In the genomic region with DNA sequence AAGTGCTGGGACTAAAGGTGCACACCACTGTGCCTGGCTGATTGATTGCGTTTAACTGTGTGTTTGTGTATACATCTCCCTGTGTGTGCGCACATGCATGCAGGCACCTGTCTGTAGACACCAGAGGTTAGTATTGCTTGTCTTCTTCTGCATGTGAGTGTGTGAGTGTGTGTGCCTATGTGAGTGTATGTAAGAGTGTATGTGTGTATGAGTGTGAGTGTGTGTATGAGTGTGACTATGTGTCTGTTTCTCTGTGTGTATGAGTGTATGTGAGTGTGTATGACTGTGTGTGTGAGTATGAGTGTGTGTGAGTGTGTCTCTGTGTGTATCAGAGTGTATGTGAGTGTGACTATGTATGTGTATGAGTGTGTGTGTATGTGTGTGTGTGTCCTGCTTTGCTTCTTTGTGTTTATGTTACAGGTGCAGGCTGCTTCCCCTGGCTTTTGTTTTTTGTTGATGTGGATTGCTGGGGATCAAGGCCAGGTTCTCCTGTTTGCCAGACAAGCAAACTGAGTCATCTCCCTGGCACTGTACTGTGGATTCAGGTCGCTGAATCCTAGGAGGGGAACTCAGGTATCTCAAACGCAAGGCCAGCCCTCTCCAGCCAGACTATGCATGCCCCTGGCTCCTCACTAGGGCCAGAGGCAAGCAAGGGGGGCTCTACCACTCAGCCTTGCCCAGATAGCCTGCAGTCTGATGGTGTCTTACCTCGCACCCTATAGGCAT, we compare ENCODE assay signal across 14 mouse cellular contexts. TPM values are rescaled to one million over a fixed set of nuclear protein-coding genes. Genes with fewer than 3 reads are reported as not detected.
DNase-seq lines count a peak whose midpoint lies in the region; ATAC-seq and TF ChIP-seq lines count a peak whose summit lies in the region.
"Had no signal": no experiment of that assay in that cellular context is flagged by ENCODE, and none has a peak within 500 bp of the region (broad histone marks: within the 10 kb centered on the region; RNA-seq: fewer than 3 reads in every experiment).

No protein-coding gene starts in this region.

- intact Hi-C loops in left cerebral cortex, adult 2 months (cut with DNase I) = no loop called here

- H3K27ac ChIP-seq in heart, embryonic 15.5 days = peak overlapping the region; percentile 45
- H3K27ac ChIP-seq in lung, embryonic 14.5 days (ENCODE audit: low read depth) = peak overlapping the region; percentile 39; the same call in 1 of the 2 replicates
- H3K27ac ChIP-seq in forebrain, embryonic 15.5 days (replicated peaks) = peak overlapping the region; percentile 36; the same call in 1 of the 2 replicates
- no peak overlapping the region for H3K27ac ChIP-seq in left cerebral cortex, adult 2 months
- H3K27ac ChIP-seq: intestine, embryonic 15.5 days had no signal

- no peak for ATAC-seq in heart, embryonic 15.5 days (replicated peaks; ENCODE audit: insufficient number of reproducible peaks, insufficient read depth, low FRiP score, low read depth)
- no peak for ATAC-seq in lung, embryonic 14.5 days (ENCODE audit: insufficient read depth)
- ATAC-seq in forebrain, embryonic 15.5 days (replicated peaks) = no peak
- ATAC-seq: intestine, embryonic 15.5 days had no signal

- no peaks in the 10 kb centered on the region for H3K27me3 ChIP-seq in heart, embryonic 15.5 days
- H3K27me3 ChIP-seq in lung, embryonic 14.5 days (ENCODE audit: insufficient read depth, low read length) = no peaks in the 10 kb centered on the region
- no peaks in the 10 kb centered on the region for H3K27me3 ChIP-seq in forebrain, embryonic 15.5 days
- H3K27me3 ChIP-seq: intestine, embryonic 15.5 days had no signal

- H3K36me3 ChIP-seq in heart, embryonic 15.5 days = no peaks in the 10 kb centered on the region
- no peaks in the 10 kb centered on the region for H3K36me3 ChIP-seq in lung, embryonic 14.5 days (ENCODE audit: insufficient read depth)
- H3K36me3 ChIP-seq in forebrain, embryonic 15.5 days = no peaks in the 10 kb centered on the region
- H3K36me3 ChIP-seq: intestine, embryonic 15.5 days had no signal

- 71% methylated on average over 5 of the region's 5 CpGs for WGBS in heart, embryonic 15.5 days
- WGBS in lung, embryonic 14.5 days = 50% methylated on average over 5 of the region's 5 CpGs
- 70% methylated on average over 5 of the region's 5 CpGs for WGBS in forebrain, embryonic 15.5 days

- H3K4me3 ChIP-seq in heart, embryonic 15.5 days = no peak overlapping the region
- H3K4me3 ChIP-seq in lung, embryonic 14.5 days (ENCODE audit: low read depth, low read length) = no peak overlapping the region
- H3K4me3 ChIP-seq in forebrain, embryonic 15.5 days = no peak overlapping the region
- H3K4me3 ChIP-seq in left cerebral cortex, adult 2 months = no peak overlapping the region
- H3K4me3 ChIP-seq: intestine, embryonic 15.5 days had no signal

- no peak overlapping the region for H3K9ac ChIP-seq in heart, embryonic 15.5 days
- no peak overlapping the region for H3K9ac ChIP-seq in lung, embryonic 14.5 days
- no peak overlapping the region for H3K9ac ChIP-seq in forebrain, embryonic 15.5 days (replicated peaks)
- H3K9ac ChIP-seq: intestine, embryonic 15.5 days had no signal

- no peaks in the 10 kb centered on the region; the same call in 1 of the 2 replicates for H3K9me3 ChIP-seq in heart, embryonic 15.5 days (replicated peaks)
- H3K9me3 ChIP-seq in lung, embryonic 14.5 days (ENCODE audit: low read depth, low read length) = peaks cover 3% of the 10 kb centered on the region; the same call in 1 of the 2 replicates
- no peaks in the 10 kb centered on the region for H3K9me3 ChIP-seq in forebrain, embryonic 15.5 days
- H3K9me3 ChIP-seq: intestine, embryonic 15.5 days had no signal

- no peak for TF ChIP-seq CTCF in lung, embryonic 14.5 days (IDR thresholded peaks at IDR 0.05; ENCODE audit: low read depth)
- TF ChIP-seq CTCF in left cerebral cortex, adult 2 months (IDR thresholded peaks at IDR 0.05) = no peak

- DNase-seq in adrenal gland, postnatal 36 days = peak; percentile 36 to 50
- DNase-seq in adrenal gland, postnatal 4 days (ENCODE audit: low spot score in 2 of 2) = no peak
- DNase-seq in heart, adult 8-10 months (ENCODE audit: low spot score) = no peak
- DNase-seq in lung, embryonic 14.5 days = no peak
- DNase-seq in lung, postnatal 4 days = no peak
- DNase-seq in left cerebral cortex, adult 2 months (ENCODE audit: extremely low spot score in 1 of 2, low spot score in 2 of 2) = no peak
- DNase-seq: cerebellum, adult 18-20 months; gastrocnemius, postnatal 14 days; liver; right cerebral cortex, postnatal 14 days had no signal

- H3K4me2 ChIP-seq in heart, embryonic 15.5 days = no peak overlapping the region
- no peak overlapping the region for H3K4me2 ChIP-seq in lung, embryonic 14.5 days
- no peak overlapping the region for H3K4me2 ChIP-seq in forebrain, embryonic 15.5 days (replicated peaks)
- H3K4me2 ChIP-seq: intestine, embryonic 15.5 days had no signal

- 0 out of 2 replicates have a peak, but pooled peaks cover 3% of the 10 kb centered on the region for H3K4me1 ChIP-seq in heart, embryonic 15.5 days (replicated peaks)
- H3K4me1 ChIP-seq in lung, embryonic 14.5 days (ENCODE audit: insufficient read depth) = no peaks in the 10 kb centered on the region
- H3K4me1 ChIP-seq in forebrain, embryonic 15.5 days = peaks cover 1% of the 10 kb centered on the region; the same call in 1 of the 2 replicates
- H3K4me1 ChIP-seq: intestine, embryonic 15.5 days had no signal

RNA-seq across cellular contexts. Expression of gene Dock6, which starts 13.4 kb away (rescaled TPM):
- 10 to 100 TPM; 31.2 to 40.7 TPM for total RNA-seq in adrenal gland, postnatal 36 days (2021)
- total RNA-seq in adrenal gland, postnatal 4 days (2021) = 10 to 100 TPM; 74.7 to 79.1 TPM
- polyA plus RNA-seq in heart, embryonic 15.5 days (2015; fragmentation: Nextera tagmentation; extraction: Ambion mirVana) = 38.3 and 54.7 TPM in 2 replicates
- 10 to 100 TPM; 27.3 to 35.7 (median 30.7) TPM for total RNA-seq in heart, adult 8-10 months (2022)
- 52.3 and 60.9 TPM in 2 replicates for polyA plus RNA-seq in lung, embryonic 14.5 days (2014; fragmentation: Nextera tagmentation; extraction: Ambion mirVana)
- 10.4 and 12.3 TPM in 2 replicates for polyA plus RNA-seq in forebrain, embryonic 15.5 days (2015; fragmentation: Nextera tagmentation; extraction: Ambion mirVana)
- 10 to 100 TPM; 15.8 to 18.1 TPM for total RNA-seq in left cerebral cortex, adult 2 months (2021)

RNA-seq across cellular contexts. Expression of gene Angptl8, which starts 30.5 kb away (rescaled TPM):
- total RNA-seq in adrenal gland, postnatal 36 days (2021) = 1 to 10 TPM; 7.5 to 8.7 TPM
- 1 to 10 TPM; 1.3 to 7.3 TPM for total RNA-seq in adrenal gland, postnatal 4 days (2021)
- 1.2 and 2.1 TPM in 2 replicates for polyA plus RNA-seq in heart, embryonic 15.5 days (2015; fragmentation: Nextera tagmentation; extraction: Ambion mirVana)
- under 1 TPM in 1 of 4 experiments, not detected in 3; 0.38 TPM for total RNA-seq in heart, adult 8-10 months (2022)
- 1.3 and 1.9 TPM in 2 replicates for polyA plus RNA-seq in lung, embryonic 14.5 days (2014; fragmentation: Nextera tagmentation; extraction: Ambion mirVana)
- 0.27 and 0.51 TPM in 2 replicates for polyA plus RNA-seq in forebrain, embryonic 15.5 days (2015; fragmentation: Nextera tagmentation; extraction: Ambion mirVana)
- not detected for total RNA-seq in left cerebral cortex, adult 2 months (2021)
- total RNA-seq: gastrocnemius, postnatal 14 days; monocyte, adult 5-6 weeks had no signal

RNA-seq across cellular contexts. Expression of gene Rab3d, which starts 52.2 kb away (rescaled TPM):
- 10 to 100 TPM; 28.5 to 58.8 TPM for total RNA-seq in adrenal gland, postnatal 36 days (2021)
- 10 to 100 TPM; 55.5 to 60.2 TPM for total RNA-seq in adrenal gland, postnatal 4 days (2021)
- 9.7 and 15.6 TPM in 2 replicates for polyA plus RNA-seq in heart, embryonic 15.5 days (2015; fragmentation: Nextera tagmentation; extraction: Ambion mirVana)
- total RNA-seq in heart, adult 8-10 months (2022) = 10 to 100 TPM; 13.2 to 16.4 (median 15.4) TPM
- polyA plus RNA-seq in lung, embryonic 14.5 days (2014; fragmentation: Nextera tagmentation; extraction: Ambion mirVana) = 8.6 and 8.8 TPM in 2 replicates
- polyA plus RNA-seq in forebrain, embryonic 15.5 days (2015; fragmentation: Nextera tagmentation; extraction: Ambion mirVana) = 33.3 and 33.8 TPM in 2 replicates
- 10 to 100 TPM; 10.9 to 15.7 TPM for total RNA-seq in left cerebral cortex, adult 2 months (2021)

Comparison
In these comparisons a context has a peak if more than half of its experiments do, and no peak if none do; other contexts are left out.
1. DNase-seq: peak in adrenal gland, postnatal 36 days (2 of 2); none in adrenal gland, postnatal 4 days (0 of 2), heart, adult 8-10 months (single experiment), lung, embryonic 14.5 days (single experiment), lung, postnatal 4 days (0 of 2) and left cerebral cortex, adult 2 months (0 of 2).